Mouse (Mus musculus) heart, embryonic 16.5 days (tissue): ENCODE data around the gene Vps26b. TPM values are rescaled to one million over a fixed set of nuclear protein-coding genes. Genes with fewer than 3 reads are reported as not detected.
A peak's percentile ranks its signal among the peaks of the same experiment; 100 is the strongest.

Experiments used
- ATAC-seq: fragments of 200-750 bp; cut with Nextera tagmentation; replicated peaks from 2 replicates; pipeline ENCODE4 v1.8.0; 2017; ENCODE audit warnings: moderate number of reproducible peaks; ENCODE audit not compliant: insufficient read depth, low FRiP score; ENCODE audit errors: extremely low read depth
- H3K27ac ChIP-seq: fragments of 300-500 bp; sonication (generic); 2 replicates; pipeline ENCODE4 v1.5.1; 2014; ENCODE audit warnings: mild to moderate bottlenecking, low read length, control low read depth, moderate library complexity
- H3K27me3 ChIP-seq: fragments of 300-500 bp; sonication (generic); 2 replicates; pipeline ENCODE4 v1.6.1; 2014; ENCODE audit warnings: low read length, mixed read lengths; ENCODE audit not compliant: control insufficient read depth, insufficient read depth
- H3K36me3 ChIP-seq: fragments of 300-500 bp; sonication (generic); 2 replicates; pipeline ENCODE4 v1.6.1; 2014; ENCODE audit not compliant: control insufficient read depth, insufficient read depth
- H3K4me1 ChIP-seq: fragments of 300-500 bp; sonication (generic); 2 replicates; pipeline ENCODE4 v1.6.1; 2014; ENCODE audit warnings: low read length, mixed read lengths; ENCODE audit not compliant: control insufficient read depth, insufficient read depth
- H3K4me2 ChIP-seq: fragments of 300-500 bp; sonication (generic); 2 replicates; pipeline ENCODE4 v1.6.1; 2014; ENCODE audit warnings: low read depth, mild to moderate bottlenecking, control low read depth, low read length
- H3K4me3 ChIP-seq: fragments of 300-500 bp; sonication (generic); 2 replicates; pipeline ENCODE4 v1.5.1; 2014; ENCODE audit warnings: mild to moderate bottlenecking, control low read depth, low read length
- H3K9ac ChIP-seq: fragments of 300-500 bp; sonication (generic); 2 replicates; pipeline ENCODE4 v1.6.1; 2014; ENCODE audit warnings: low read length, control low read depth
- H3K9me3 ChIP-seq: fragments of 300-500 bp; sonication (generic); replicated peaks from 2 replicates; pipeline ENCODE4 v1.6.1; 2016; ENCODE audit warnings: low read length; ENCODE audit not compliant: control insufficient read depth
- WGBS: fragments of 180-500 bp; shearing (Covaris S2); extraction: QIAGEN DNeasy Blood & Tissue Kit; methylation state at CpG from one replicate; pipeline ENCODE4 v1.1.7; 2014; 5-methylcytosine and 5-hydroxymethylcytosine counted together
- polyA plus RNA-seq: library from polyadenylated mRNA; unstranded; fragments of >200 nt; fragmentation: Nextera tagmentation; extraction: Ambion mirVana; gene quantifications from 2 replicates; pipeline ENCODE4 v1.2.1, GENCODE M21; 2015

The Vps26b gene
- polyA plus RNA-seq, 1 experiment from 2014 or later, result 22.3 TPM

DNA sequence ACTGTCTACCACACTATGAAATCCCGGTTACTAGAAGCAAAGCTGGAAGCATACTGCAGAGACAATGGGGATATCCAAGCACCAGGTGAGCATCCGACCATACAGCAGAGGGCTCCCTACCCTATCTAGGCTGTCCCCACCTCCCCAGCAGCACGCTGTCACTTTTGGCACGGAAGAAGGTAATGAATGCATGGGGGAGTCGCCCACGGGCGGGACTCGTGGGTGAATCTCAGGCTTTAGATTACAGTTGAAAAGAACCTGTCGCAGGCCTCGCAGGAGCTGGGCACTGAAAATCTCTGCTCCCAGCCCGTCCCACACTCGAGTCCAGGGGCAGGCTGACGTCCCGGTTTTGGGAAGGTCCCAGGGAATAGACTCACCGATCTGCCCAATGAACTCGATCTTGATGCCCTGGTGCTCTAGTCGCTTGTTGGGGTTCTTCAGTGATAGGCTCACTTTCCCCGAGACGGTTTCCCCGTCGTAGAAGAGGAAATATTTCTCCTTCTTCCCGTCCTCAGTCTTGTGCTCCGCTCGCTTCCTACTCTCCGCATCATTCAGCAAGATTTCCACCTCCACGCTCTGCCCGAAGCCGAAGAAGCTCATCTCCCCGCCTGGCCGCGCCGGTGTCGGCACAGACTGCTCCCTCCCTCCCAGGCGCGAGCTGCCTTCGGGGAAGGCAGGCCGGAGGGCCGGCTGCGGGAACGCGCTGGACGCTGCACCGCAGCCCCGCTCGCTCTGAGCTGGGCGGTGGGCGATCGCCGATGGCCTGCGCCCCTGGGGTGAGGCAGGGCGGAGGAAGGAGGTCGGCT lies 640 bp downstream of the Vps26b start:
- peak overlapping the region; percentile 92 for H3K9ac ChIP-seq
- peak overlapping the region; percentile 75 for H3K4me2 ChIP-seq
- ATAC-seq, result peak; percentile 11
- H3K27me3 ChIP-seq, result no peaks in the 10 kb centered on the region
- H3K4me3 ChIP-seq, result peak overlapping the region; percentile 98
- H3K36me3 ChIP-seq, result no peaks in the 10 kb centered on the region
- no peaks in the 10 kb centered on the region for H3K9me3 ChIP-seq
- peak overlapping the region; percentile 96 for H3K27ac ChIP-seq
- WGBS, result under 1% methylated on average over 52 of the region's 52 CpGs
- peaks cover 43% of the 10 kb centered on the region for H3K4me1 ChIP-seq

DNA sequence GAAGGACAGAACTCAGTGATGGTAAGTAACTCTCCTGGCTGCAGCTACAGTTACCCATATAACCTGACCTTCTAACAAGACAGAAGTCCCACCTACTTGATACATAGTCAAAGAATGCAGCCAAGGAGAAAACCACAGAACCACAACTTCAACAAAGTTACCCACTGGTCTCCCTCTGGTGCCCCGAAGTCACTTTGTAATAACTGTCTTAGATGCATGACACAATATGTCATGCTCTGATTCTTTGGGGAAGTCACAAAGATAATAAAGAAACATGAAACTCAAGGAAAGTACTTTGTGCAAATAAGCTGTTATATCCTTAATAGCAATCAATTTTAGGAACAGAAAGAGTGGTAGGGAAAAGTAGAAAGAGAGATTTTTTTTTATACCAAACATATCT lies 3.2 kb downstream of the Vps26b start:
- H3K27me3 ChIP-seq, result no peaks in the 10 kb centered on the region
- WGBS, result 52% methylated on average over 1 of the region's 1 CpGs
- no peak for ATAC-seq
- H3K4me2 ChIP-seq, result peak overlapping the region; percentile 28; the same call in 1 of the 2 replicates
- no peak overlapping the region for H3K9ac ChIP-seq
- no peaks in the 10 kb centered on the region for H3K36me3 ChIP-seq
- H3K27ac ChIP-seq, result no peak overlapping the region
- no peak overlapping the region for H3K4me3 ChIP-seq
- no peaks in the 10 kb centered on the region for H3K9me3 ChIP-seq
- peaks cover 34% of the 10 kb centered on the region for H3K4me1 ChIP-seq

DNA sequence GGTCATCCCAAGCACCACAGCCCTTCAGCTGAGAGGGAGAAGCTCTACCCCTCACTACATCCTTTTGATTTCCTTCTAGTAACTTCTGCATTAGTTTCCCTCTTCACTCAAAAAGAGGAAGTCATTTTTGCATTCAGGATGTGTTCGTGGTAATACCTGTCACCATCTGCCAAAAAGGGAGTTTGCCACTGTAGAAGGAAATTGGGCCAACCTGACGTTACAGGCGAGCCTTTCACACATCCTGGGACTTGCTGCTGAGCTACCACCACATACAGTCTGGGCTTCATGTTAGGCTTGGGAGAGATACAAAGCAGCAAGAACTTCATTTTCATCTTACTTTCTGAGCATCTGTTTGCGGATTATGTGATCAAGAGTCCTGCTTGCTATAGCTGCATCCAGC lies 6.2 kb downstream of the Vps26b start:
- 72% methylated on average over 4 of the region's 4 CpGs for WGBS
- Histone ChIP-seq H3K4me3 (no peak overlapping the region), H3K9me3 (no peaks in the 10 kb centered on the region), H3K27ac (no peak overlapping the region), H3K27me3 (no peaks in the 10 kb centered on the region), H3K4me1 (peaks cover 25% of the 10 kb centered on the region), H3K36me3 (peaks cover 6% of the 10 kb centered on the region), H3K4me2 (no peak overlapping the region), H3K9ac (no peak overlapping the region)
- ATAC-seq, result no peak

- H3K36me3 ChIP-seq, result peaks cover 38% of the 10 kb centered on the region
- H3K9me3 ChIP-seq, result no peaks in the 10 kb centered on the region
- H3K4me3 ChIP-seq, result no peak overlapping the region
- no peak overlapping the region for H3K9ac ChIP-seq
- 95% methylated on average over 10 of the region's 10 CpGs for WGBS
- ATAC-seq, result no peak
- no peak overlapping the region for H3K4me2 ChIP-seq
- H3K27ac ChIP-seq, result no peak overlapping the region
- no peaks in the 10 kb centered on the region for H3K27me3 ChIP-seq
- no peaks in the 10 kb centered on the region for H3K4me1 ChIP-seq
Measured at GRCm38 (mm10) chr9:27018961-27019360, 10.9 kb downstream of the Vps26b start.

DNA sequence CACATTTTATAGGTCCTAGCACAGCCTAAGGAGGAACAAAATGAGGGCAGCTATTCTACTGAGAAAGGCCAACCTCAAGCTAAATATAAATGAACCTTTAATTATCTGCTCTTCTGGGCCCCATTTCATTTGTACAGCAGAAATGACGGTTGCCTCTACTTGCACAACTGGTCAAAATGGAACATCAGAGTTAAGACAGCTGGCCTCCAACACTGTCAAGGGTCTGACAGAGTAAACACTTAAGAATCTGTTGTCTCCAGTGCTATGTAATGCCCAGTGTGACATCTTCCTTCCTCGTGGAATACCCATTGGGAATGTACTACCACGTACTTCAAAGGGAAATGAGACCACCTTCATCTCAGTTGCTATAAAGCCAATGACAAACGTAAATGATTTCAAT lies 18.3 kb downstream of the Vps26b start:
- no peak overlapping the region for H3K4me2 ChIP-seq
- no peaks in the 10 kb centered on the region for H3K9me3 ChIP-seq
- 88% methylated on average over 4 of the region's 4 CpGs for WGBS
- no peaks in the 10 kb centered on the region for H3K27me3 ChIP-seq
- peaks cover 71% of the 10 kb centered on the region for H3K36me3 ChIP-seq
- no peak overlapping the region for H3K27ac ChIP-seq
- H3K4me3 ChIP-seq, result no peak overlapping the region
- no peaks in the 10 kb centered on the region for H3K4me1 ChIP-seq
- ATAC-seq, result no peak
- H3K9ac ChIP-seq, result no peak overlapping the region

- Histone ChIP-seq H3K9ac (no peak overlapping the region), H3K27ac (no peak overlapping the region), H3K4me3 (no peak overlapping the region), H3K27me3 (no peaks in the 10 kb centered on the region), H3K36me3 (peaks cover 72% of the 10 kb centered on the region), H3K9me3 (no peaks in the 10 kb centered on the region), H3K4me1 (no peaks in the 10 kb centered on the region), H3K4me2 (no peak overlapping the region)
- WGBS, result 77% methylated on average over 5 of the region's 5 CpGs
- no peak for ATAC-seq
Measured at GRCm38 (mm10) chr9:27009231-27009630, 20.6 kb downstream of the Vps26b start.

- no peaks in the 10 kb centered on the region for H3K9me3 ChIP-seq
- no peaks in the 10 kb centered on the region for H3K27me3 ChIP-seq
- peaks cover 64% of the 10 kb centered on the region for H3K36me3 ChIP-seq
- no peak overlapping the region for H3K27ac ChIP-seq
- ATAC-seq, result no peak
- H3K4me1 ChIP-seq, result no peaks in the 10 kb centered on the region
- H3K4me2 ChIP-seq, result no peak overlapping the region
- no peak overlapping the region for H3K4me3 ChIP-seq
- no peak overlapping the region for H3K9ac ChIP-seq
- 94% methylated on average over 5 of the region's 5 CpGs for WGBS
Measured at GRCm38 (mm10) chr9:27006866-27007265, 23.0 kb downstream of the Vps26b start.

DNA sequence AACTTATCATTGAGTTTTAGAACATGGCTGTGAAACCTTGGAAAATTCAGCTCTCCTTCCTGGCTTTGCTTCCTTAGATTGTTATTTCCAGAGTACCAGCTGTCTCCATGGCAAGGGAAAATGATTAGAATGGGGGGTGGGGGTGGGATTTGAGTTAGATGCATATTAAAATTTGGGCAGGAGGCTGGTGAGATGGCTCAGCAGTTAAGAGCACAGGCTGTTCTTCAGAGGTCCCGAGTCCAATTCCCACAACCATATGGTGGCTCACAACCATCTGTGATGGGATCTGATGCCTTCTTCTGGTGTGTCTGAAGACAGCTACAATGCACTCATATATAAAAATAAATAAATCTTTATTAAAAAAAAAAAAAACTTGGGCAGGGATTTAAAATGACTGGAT lies 23.9 kb downstream of the Vps26b start:
- Histone ChIP-seq H3K27me3 (no peaks in the 10 kb centered on the region), H3K27ac (no peak overlapping the region), H3K4me3 (no peak overlapping the region), H3K36me3 (peaks cover 57% of the 10 kb centered on the region), H3K4me1 (peaks cover 3% of the 10 kb centered on the region; the same call in 1 of the 2 replicates), H3K4me2 (no peak overlapping the region), H3K9me3 (no peaks in the 10 kb centered on the region), H3K9ac (no peak overlapping the region)
- ATAC-seq, result no peak
- WGBS, result 90% methylated on average over 1 of the region's 1 CpGs

GRCm38 (mm10) chr9:27005231-27005630 lies 24.6 kb downstream of the Vps26b start:
- ATAC-seq, result no peak
- H3K4me3 ChIP-seq, result no peak overlapping the region
- no peak overlapping the region for H3K4me2 ChIP-seq
- H3K36me3 ChIP-seq, result peaks cover 51% of the 10 kb centered on the region
- peaks cover 8% of the 10 kb centered on the region for H3K4me1 ChIP-seq
- WGBS, result 86% methylated on average over 3 of the region's 3 CpGs
- H3K27ac ChIP-seq, result no peak overlapping the region
- no peaks in the 10 kb centered on the region for H3K27me3 ChIP-seq
- H3K9ac ChIP-seq, result no peak overlapping the region
- H3K9me3 ChIP-seq, result no peaks in the 10 kb centered on the region
